Mouse (Mus musculus) frontal cortex, postnatal 10 days (tissue): ENCODE results near the gene Raly.

Experiments used
- DNase-seq, 2 experiments: peaks; one replicate each; pipeline ENCODE4 v3.0.0; 2022; ENCODE audit warnings: low spot score in 2 of 2, mixed read lengths in 1 of 2

Raly gene

GRCm38 (mm10) chr2:154782856-154783650 lies 7.8 kb upstream of the Raly start:
- DNase-seq, result no peak

- no peak for DNase-seq
Measured at GRCm38 (mm10) chr2:154785284-154785683, 5.6 kb upstream of the Raly start.

- no peak for DNase-seq
Measured at GRCm38 (mm10) chr2:154786187-154786586, 4.7 kb upstream of the Raly start.

GRCm38 (mm10) chr2:154786776-154787175 lies 4.1 kb upstream of the Raly start:
- no peak for DNase-seq

GRCm38 (mm10) chr2:154789381-154789780 lies 1.5 kb upstream of the Raly start:
- no peak for DNase-seq

- no peak for DNase-seq
Measured at GRCm38 (mm10) chr2:154789977-154790655, 780 bp upstream of the Raly start.

GRCm38 (mm10) chr2:154791661-154792642 lies 1.1 kb downstream of the Raly start:
- DNase-seq, result peak; percentile 54 to 72

GRCm38 (mm10) chr2:154803372-154803771 lies 12.5 kb downstream of the Raly start:
- DNase-seq, result no peak

- no peak for DNase-seq
Measured at GRCm38 (mm10) chr2:154803845-154804244, 12.9 kb downstream of the Raly start.

- no peak for DNase-seq
Measured at GRCm38 (mm10) chr2:154807689-154808088, 16.8 kb downstream of the Raly start.

- no peak for DNase-seq
Measured at GRCm38 (mm10) chr2:154809107-154809762, 18.3 kb downstream of the Raly start.

GRCm38 (mm10) chr2:154810821-154811220 lies 19.9 kb downstream of the Raly start:
- no peak for DNase-seq

GRCm38 (mm10) chr2:154813426-154813825 lies 22.5 kb downstream of the Raly start:
- no peak for DNase-seq

- no peak for DNase-seq
Measured at GRCm38 (mm10) chr2:154817089-154817488, 26.2 kb downstream of the Raly start.

GRCm38 (mm10) chr2:154817788-154818187 lies 26.9 kb downstream of the Raly start:
- peak in 1 of 2 experiments; percentile 43 for DNase-seq

GRCm38 (mm10) chr2:154818599-154818998 lies 27.7 kb downstream of the Raly start:
- no peak for DNase-seq

GRCm38 (mm10) chr2:154820346-154820745 lies 29.4 kb downstream of the Raly start:
- DNase-seq, result no peak

GRCm38 (mm10) chr2:154826054-154826538 lies 35.2 kb downstream of the Raly start:
- DNase-seq, result no peak

GRCm38 (mm10) chr2:154827521-154827920 lies 36.6 kb downstream of the Raly start:
- DNase-seq, result no peak

GRCm38 (mm10) chr2:154832471-154832870 lies 41.6 kb downstream of the Raly start:
- no peak for DNase-seq
